Mouse (Mus musculus): ENCODE results near the gene Gm11555.

- TF ChIP-seq TAL1 (IDR thresholded peaks at IDR 0.05; ENCODE audit: low read length) (no peak), GATA1 (IDR thresholded peaks at IDR 0.05; ENCODE audit: low read length) (no peak)
Observed at GRCm38 (mm10) chr11:99650136-99650535, at the start of gene Gm11555.

Data from erythroblast, embryonic 14.5 days (primary cell).